Mouse (Mus musculus): Measurements from ENCODE around the gene Rex1bd.
"Not testable (repeated sequence)": the region's sequence is repeated elsewhere in the genome, so short reads cannot be mapped to it uniquely, and the experiment has no call there.

The Rex1bd gene

DNA sequence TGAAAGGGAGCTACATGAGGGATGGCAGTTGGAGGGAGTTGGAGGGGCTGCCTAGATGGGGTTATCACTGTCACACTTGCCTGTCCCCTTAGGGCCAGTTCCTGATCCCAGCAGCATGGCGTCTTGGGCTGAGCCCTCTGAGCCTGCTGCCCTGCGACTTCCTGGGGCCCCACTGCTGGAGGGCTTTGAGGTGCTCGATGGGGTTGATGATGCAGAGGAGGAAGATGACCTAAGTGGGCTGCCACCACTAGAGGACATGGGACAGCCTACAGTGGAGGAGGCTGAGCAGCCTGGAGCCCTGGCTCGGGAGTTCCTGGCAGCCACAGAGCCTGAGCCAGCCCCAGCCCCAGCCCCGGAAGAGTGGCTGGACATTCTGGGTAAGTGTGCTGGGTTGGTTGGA is 22.7 kb upstream of the Rex1bd start:
- DNase-seq (ENCODE audit: low read depth, low spot score): no peak

GRCm38 (mm10) chr8:70528182-70528797 is 21.7 kb upstream of the Rex1bd start:
- DNase-seq (ENCODE audit: low read depth, low spot score): no peak

DNA sequence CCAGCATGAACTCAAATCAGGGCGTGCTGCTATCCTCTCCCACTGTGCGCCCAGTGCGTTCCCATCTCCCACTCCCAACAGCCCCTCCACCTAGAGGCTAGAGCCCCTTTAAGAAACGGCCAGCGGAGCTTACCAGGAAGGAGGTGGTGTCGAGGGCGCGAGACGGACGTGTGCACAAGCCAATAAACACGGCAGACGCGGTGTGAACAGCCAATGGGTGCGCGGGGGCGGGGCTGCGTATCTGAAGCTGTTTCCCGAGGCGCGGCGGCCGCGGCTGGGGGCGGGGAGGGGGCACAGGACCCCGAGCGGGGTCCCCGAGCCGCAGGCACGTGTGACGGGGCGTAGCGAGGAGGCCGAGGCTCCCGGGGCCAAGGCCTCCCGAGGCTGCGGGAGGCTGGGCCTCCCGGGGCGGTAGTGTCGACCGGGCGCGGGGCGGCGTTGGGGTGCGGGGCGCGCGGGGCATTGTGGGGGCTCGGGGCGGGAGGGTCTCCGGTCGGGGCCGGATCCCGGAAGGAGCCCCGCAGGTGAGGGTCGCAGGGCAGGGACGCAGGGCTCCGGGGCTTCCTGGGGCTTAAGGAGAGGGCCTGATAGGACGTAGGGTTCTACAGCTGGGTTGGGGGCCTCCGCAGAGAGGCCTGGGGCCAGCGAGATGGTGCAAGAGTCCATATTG is 21.1 kb upstream of the Rex1bd start, which contains the start of the genes Fkbp8 and Kxd1:
Fkbp8 (plus strand) TSS at position 213 of the 670 bp plus-strand sequence.
Kxd1 (minus strand) TSS at position 445 of the 670 bp plus-strand sequence.
- DNase-seq (ENCODE audit: low read depth, low spot score): peak; percentile 99

GRCm38 (mm10) chr8:70527111-70527511 is 20.6 kb upstream of the Rex1bd start:
- DNase-seq (ENCODE audit: low read depth, low spot score): no peak

DNA sequence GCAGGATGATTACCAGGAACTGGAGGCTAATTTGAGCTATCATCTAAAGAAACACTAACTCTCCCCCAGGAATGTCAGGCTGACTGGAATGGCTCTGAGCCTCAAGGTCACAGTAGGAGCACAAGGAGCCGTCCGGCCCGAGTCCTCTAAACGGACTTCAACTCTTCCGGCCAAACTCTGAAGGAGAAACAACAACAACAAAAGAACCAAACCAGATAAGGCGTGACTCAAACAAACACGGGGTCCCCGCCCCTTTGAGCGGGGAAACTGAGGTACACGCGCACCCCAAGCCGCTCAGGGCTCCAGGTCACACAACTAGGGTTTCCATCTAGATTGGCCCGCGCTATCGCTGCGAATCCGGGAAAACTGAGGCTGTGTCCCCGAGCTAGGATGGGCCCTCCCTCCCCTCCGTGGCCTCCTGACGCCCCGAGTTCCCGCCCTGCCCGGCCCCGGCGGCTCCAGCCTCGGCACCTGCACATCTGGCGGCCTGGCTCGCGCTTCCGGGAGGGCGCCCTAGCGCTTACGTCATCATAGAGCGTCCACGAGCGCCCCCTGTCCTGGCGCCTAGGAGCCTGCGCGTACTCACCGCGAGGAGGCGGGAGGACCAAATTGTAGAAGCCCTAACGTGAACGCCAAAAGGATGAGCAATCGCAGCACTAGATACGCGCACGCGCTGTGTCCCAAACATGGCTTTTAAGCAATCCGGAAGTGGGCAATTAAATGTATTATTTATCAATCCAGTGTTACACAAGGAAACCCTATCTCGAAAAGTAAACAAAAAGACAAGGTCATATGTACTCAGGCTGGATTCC is 16.2 kb upstream of the Rex1bd start:
- DNase-seq (ENCODE audit: low read depth, low spot score): peak; percentile 99

GRCm38 (mm10) chr8:70519606-70520005 is 13.1 kb upstream of the Rex1bd start:
- no peak for DNase-seq (ENCODE audit: low read depth, low spot score)

GRCm38 (mm10) chr8:70519043-70519442 is 12.5 kb upstream of the Rex1bd start:
- peak; percentile 76 for DNase-seq (ENCODE audit: low read depth, low spot score)

- DNase-seq (ENCODE audit: low read depth, low spot score): no peak
These were observed 11.5 kb upstream of the Rex1bd start for GRCm38 (mm10) chr8:70517940-70518643.

DNA sequence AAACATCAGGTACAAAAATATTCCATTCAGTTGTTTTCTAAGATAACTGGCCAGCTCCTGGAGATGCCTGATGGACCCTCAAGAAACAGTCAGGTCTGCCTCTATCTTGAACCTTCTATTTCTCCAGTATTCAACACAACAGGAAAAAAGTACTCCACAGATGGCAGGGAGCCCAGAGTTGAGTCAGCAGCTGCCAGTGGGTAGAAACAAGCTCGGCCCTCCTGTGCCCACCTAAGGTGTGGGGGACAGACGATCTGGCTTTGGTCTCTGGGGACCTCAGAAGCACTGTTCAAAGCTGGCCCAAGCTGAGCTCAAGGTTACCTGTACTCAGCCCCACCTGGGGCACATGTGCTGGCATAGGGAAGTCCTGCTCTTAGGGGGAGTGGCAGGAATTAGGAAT is 6.9 kb upstream of the Rex1bd start:
- peak; percentile 78 for DNase-seq (ENCODE audit: low read depth, low spot score)

- no peak for DNase-seq (ENCODE audit: low read depth, low spot score)
These were observed 5.8 kb upstream of the Rex1bd start for GRCm38 (mm10) chr8:70512253-70512903.

DNA sequence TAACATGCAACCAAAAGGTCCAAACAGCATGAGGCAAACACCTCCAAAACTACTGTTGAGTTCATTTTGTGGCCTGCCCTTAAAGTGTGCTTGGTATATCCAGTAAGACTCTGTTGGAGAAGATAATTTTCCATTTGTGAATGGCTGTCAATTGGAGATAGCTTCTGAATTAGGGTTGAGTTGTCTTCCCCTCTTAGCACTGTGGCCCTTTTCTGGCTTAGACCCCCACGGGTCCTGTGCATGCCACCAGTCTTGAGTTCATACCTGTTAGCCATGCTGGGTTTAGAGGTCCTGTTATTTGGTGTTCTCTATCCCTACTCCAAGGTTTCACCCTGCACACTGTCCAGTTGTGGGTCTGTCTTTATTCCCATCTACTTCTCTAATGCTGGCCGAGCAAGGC is 5.2 kb upstream of the Rex1bd start:
- no peak for DNase-seq (ENCODE audit: low read depth, low spot score)

- not testable (repeated sequence) for DNase-seq (ENCODE audit: low read depth, low spot score)
These were observed 4.6 kb upstream of the Rex1bd start for GRCm38 (mm10) chr8:70511174-70511573.

DNA sequence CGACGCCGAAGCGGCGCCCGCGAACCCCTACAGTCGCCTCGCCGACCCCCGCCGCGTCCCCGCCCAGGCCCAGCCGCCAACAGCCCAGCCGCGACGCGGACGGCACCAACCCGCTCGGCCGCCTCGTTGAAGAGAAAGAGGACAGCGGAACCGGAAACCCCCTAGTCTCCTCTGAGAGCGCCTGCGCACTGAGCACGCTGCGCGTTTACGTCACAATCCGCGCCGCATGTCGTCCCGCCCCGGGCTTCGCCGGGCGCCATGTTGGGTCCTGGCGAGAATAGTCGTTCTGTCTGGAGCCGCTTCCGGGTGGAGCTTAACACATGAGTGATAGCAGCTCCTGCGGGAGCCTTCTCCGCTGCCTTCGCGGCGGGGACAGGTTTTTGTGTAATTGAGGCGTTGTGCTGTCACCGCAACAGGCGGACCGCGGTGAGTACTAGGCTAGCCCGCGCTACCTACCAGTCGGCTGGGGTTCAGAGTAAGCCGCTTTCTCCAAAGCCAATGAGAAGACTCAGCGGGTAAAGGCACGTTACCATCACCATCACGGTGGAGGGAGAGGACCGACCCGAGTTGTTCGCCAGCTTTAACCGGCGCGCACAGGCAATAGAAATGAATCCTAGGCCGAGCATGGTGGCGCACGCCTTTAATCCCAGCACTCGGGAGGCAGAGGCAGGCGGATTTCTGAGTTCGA is 3.8 kb upstream of the Rex1bd start, which contains the start of gene Uba52:
Uba52 (minus strand) TSS at position 574 of the 688 bp plus-strand sequence.
- peak; percentile 99 for DNase-seq (ENCODE audit: low read depth, low spot score)

DNA sequence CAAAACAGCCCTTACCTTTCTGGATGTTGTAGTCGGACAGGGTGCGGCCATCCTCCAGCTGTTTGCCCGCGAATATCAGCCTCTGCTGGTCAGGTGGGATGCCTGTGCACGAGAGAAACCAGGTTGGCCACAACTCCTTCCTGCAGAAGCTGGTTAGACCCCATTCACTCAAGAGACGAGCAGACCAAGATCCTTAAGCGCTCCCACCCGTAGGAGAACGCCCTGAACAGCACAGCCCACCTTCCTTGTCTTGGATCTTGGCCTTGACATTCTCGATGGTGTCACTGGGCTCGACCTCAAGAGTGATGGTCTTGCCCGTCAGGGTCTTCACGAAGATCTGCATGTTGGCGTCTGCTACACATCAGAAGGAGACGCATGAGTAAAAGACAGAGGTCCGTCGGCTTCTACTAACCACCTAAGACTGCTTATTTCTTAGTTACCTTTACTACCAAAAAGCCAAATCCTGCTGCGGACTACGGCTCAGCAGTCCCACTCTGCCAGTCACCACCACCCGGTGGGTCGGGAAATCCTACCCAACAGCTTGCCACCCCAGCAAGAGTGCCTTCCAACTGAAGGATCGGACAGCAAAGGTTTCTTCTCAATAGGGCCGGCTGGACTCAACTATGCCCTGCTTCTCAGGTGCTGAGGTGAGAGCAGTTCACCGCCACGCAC is 2.9 kb upstream of the Rex1bd start:
- no peak for DNase-seq (ENCODE audit: low read depth, low spot score)

GRCm38 (mm10) chr8:70507027-70507393 is 458 bp upstream of the Rex1bd start:
- no peak for DNase-seq (ENCODE audit: low read depth, low spot score)

DNA sequence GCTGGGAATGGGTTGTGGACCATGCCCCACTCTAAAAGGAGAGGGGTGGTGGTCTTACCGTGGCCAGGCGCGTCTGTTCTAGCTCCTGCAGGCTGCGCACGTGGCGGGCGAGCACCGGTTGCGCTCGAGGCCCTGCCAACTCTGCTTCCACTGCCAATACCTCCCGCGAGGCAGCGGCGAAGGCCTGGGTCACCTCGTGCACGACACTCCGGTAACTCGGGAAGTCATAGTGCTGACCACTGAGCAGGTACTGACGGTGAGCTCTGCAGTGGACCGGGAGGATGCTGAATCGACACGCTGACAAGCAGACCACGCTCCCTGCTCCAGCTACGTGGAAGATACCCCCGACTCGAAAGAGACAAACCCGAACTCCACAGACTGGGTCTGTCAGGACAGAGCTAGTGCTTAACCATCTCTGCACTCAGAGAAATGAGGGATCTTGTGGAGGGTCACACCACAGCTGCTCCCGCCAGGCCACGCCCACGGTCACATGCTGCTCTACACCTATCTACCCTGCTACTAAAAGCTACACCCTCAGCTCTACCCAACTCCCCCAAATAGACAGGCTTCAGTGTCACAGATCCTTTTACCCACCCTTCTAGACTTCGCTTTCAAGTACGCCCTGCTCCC is 739 bp downstream of the Rex1bd start:
- no peak for DNase-seq (ENCODE audit: low read depth, low spot score)

- peak; percentile 87 for DNase-seq (ENCODE audit: low read depth, low spot score)
These were observed 1.7 kb downstream of the Rex1bd start for GRCm38 (mm10) chr8:70504851-70505250.

GRCm38 (mm10) chr8:70504291-70504716 is 2.2 kb downstream of the Rex1bd start:
- peak; percentile 55 for DNase-seq (ENCODE audit: low read depth, low spot score)

- DNase-seq (ENCODE audit: low read depth, low spot score): peak; percentile 69
These were observed 3.3 kb downstream of the Rex1bd start for GRCm38 (mm10) chr8:70503062-70503750.
